8 mouse cellular contexts compared by ENCODE assay signal in genomic region chr2:18588232-18588631, GRCm38 (mm10).
DNase-seq lines count a peak whose midpoint lies in the region; ATAC-seq and TF ChIP-seq lines count a peak whose summit lies in the region.

No protein-coding gene starts in this region.

- H3K4me2 ChIP-seq in embryonic facial prominence, embryonic 12.5 days (replicated peaks): peak overlapping the region; percentile 55
- H3K4me2 ChIP-seq in hindbrain, postnatal 0 days (ENCODE audit: low read depth, low read length): peak overlapping the region; percentile 67
- H3K4me2 ChIP-seq in midbrain, postnatal 0 days (ENCODE audit: low read depth, low read length, poor library complexity, severe bottlenecking): peak overlapping the region; percentile 62

- peaks cover 3% of the 10 kb centered on the region; the same call in 1 of the 2 replicates for H3K27me3 ChIP-seq in embryonic facial prominence, embryonic 12.5 days
- no peaks in the 10 kb centered on the region for H3K27me3 ChIP-seq in hindbrain, postnatal 0 days (ENCODE audit: insufficient read depth, low read length)
- H3K27me3 ChIP-seq in midbrain, postnatal 0 days (ENCODE audit: insufficient read depth, low read length): no peaks in the 10 kb centered on the region

- DNase-seq in layer of hippocampus, adult 2 months (ENCODE audit: low spot score in 2 of 2): no peak
- DNase-seq in layer of hippocampus, postnatal 36 days: no peak
- DNase-seq in hindbrain, postnatal 0 days (ENCODE audit: low spot score): no peak
- no peak for DNase-seq in midbrain, postnatal 0 days (ENCODE audit: low spot score)
- no peak for DNase-seq in cerebellum, adult 9-10 months
- no peak for DNase-seq in right cerebral cortex, adult 2 months (ENCODE audit: low spot score in 2 of 2)
- DNase-seq in right cerebral cortex, postnatal 10 days (ENCODE audit: low spot score in 2 of 2): no peak

- H3K4me3 ChIP-seq in layer of hippocampus, adult 2 months: peak overlapping the region; percentile 73
- H3K4me3 ChIP-seq in embryonic facial prominence, embryonic 12.5 days: peak overlapping the region; percentile 60
- H3K4me3 ChIP-seq in hindbrain, postnatal 0 days (ENCODE audit: low read length): peak overlapping the region; percentile 77
- H3K4me3 ChIP-seq in midbrain, postnatal 0 days (ENCODE audit: low read depth, low read length): peak overlapping the region; percentile 52

- no peaks in the 10 kb centered on the region for H3K9me3 ChIP-seq in embryonic facial prominence, embryonic 12.5 days
- no peaks in the 10 kb centered on the region for H3K9me3 ChIP-seq in hindbrain, postnatal 0 days (ENCODE audit: low read length)
- no peaks in the 10 kb centered on the region for H3K9me3 ChIP-seq in midbrain, postnatal 0 days (ENCODE audit: low read length)

- WGBS in embryonic facial prominence, embryonic 12.5 days: 2% methylated on average over 4 of the region's 4 CpGs
- 1% methylated on average over 4 of the region's 4 CpGs for WGBS in hindbrain, postnatal 0 days
- 1% methylated on average over 4 of the region's 4 CpGs for WGBS in midbrain, postnatal 0 days

- no peaks in the 10 kb centered on the region for H3K4me1 ChIP-seq in embryonic facial prominence, embryonic 12.5 days
- no peaks in the 10 kb centered on the region for H3K4me1 ChIP-seq in hindbrain, postnatal 0 days (ENCODE audit: insufficient read depth, low read length)
- no peaks in the 10 kb centered on the region for H3K4me1 ChIP-seq in midbrain, postnatal 0 days (ENCODE audit: insufficient read depth, low read length)

- no peak for ATAC-seq in embryonic facial prominence, embryonic 12.5 days (ENCODE audit: insufficient number of reproducible peaks, insufficient read depth, low FRiP score, low TSS enrichment)
- ATAC-seq in hindbrain, postnatal 0 days: no peak
- ATAC-seq in midbrain, postnatal 0 days (ENCODE audit: low FRiP score): no peak

- H3K9ac ChIP-seq in embryonic facial prominence, embryonic 12.5 days: peak overlapping the region; percentile 42
- H3K9ac ChIP-seq in hindbrain, postnatal 0 days (replicated peaks; ENCODE audit: low read length): peak overlapping the region; percentile 65; the same call in 1 of the 2 replicates
- H3K9ac ChIP-seq in midbrain, postnatal 0 days (replicated peaks; ENCODE audit: low read length, poor library complexity, severe bottlenecking): peak overlapping the region; percentile 37; the same call in 1 of the 2 replicates

- H3K36me3 ChIP-seq in embryonic facial prominence, embryonic 12.5 days: no peaks in the 10 kb centered on the region
- H3K36me3 ChIP-seq in hindbrain, postnatal 0 days (ENCODE audit: insufficient read depth, low read length): no peaks in the 10 kb centered on the region
- no peaks in the 10 kb centered on the region for H3K36me3 ChIP-seq in midbrain, postnatal 0 days (ENCODE audit: insufficient read depth, low read length)

- 0 out of 2 replicates have a peak overlapping the region, but pooled peaks have one; percentile 80 for H3K27ac ChIP-seq in layer of hippocampus, adult 2 months
- H3K27ac ChIP-seq in embryonic facial prominence, embryonic 12.5 days: no peak overlapping the region
- no peak overlapping the region for H3K27ac ChIP-seq in hindbrain, postnatal 0 days
- no peak overlapping the region for H3K27ac ChIP-seq in midbrain, postnatal 0 days (ENCODE audit: low read depth, low read length)

- no peak for TF ChIP-seq CTCF in layer of hippocampus, adult 2 months (conservative IDR thresholded peaks at IDR 0.05)
- no peak for TF ChIP-seq CTCF in hindbrain, postnatal 0 days (IDR thresholded peaks at IDR 0.05; ENCODE audit: low read depth)
- no peak for TF ChIP-seq CTCF in midbrain, postnatal 0 days (IDR thresholded peaks at IDR 0.05)
